Mouse (Mus musculus) cerebellum, adult 11-12 months (tissue): ENCODE results near the gene Tedc2.

Source experiments
- DNase-seq: peaks from one replicate; pipeline ENCODE4 v3.0.0; 2022

The Tedc2 gene

GRCm38 (mm10) chr17:24192848-24193247 lies 27.8 kb downstream of the Tedc2 start:
- no peak for DNase-seq

DNA sequence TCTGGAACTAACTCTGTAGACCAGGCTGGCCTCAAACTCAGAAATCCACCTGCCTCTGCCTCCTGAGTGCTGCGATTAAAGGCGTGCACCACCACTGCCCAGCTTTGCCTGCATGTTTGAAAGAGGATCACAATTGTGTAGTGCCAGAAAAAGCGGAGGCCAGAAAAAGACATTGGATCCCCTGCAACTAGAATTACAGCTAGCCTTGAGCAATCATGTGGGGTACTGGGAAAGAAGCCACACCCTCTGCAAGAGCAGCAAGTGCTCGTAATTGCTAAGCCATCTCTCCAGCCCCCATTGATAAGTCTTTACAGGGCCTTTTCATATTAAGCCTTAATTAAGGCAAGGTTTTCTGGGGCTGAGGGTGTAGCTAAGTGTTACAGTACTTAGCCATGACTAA lies 29.2 kb downstream of the Tedc2 start:
- no peak for DNase-seq

- DNase-seq, result no peak
Measured at GRCm38 (mm10) chr17:24190934-24191333, 29.7 kb downstream of the Tedc2 start.

GRCm38 (mm10) chr17:24174259-24174658 lies 46.4 kb downstream of the Tedc2 start:
- DNase-seq, result no peak

- peak; percentile 65 for DNase-seq
Measured at GRCm38 (mm10) chr17:24173423-24173822, 47.2 kb downstream of the Tedc2 start.

- DNase-seq, result no peak
Measured at GRCm38 (mm10) chr17:24171738-24172137, 48.9 kb downstream of the Tedc2 start.

GRCm38 (mm10) chr17:24170729-24171128 lies 49.9 kb downstream of the Tedc2 start:
- no peak for DNase-seq

DNA sequence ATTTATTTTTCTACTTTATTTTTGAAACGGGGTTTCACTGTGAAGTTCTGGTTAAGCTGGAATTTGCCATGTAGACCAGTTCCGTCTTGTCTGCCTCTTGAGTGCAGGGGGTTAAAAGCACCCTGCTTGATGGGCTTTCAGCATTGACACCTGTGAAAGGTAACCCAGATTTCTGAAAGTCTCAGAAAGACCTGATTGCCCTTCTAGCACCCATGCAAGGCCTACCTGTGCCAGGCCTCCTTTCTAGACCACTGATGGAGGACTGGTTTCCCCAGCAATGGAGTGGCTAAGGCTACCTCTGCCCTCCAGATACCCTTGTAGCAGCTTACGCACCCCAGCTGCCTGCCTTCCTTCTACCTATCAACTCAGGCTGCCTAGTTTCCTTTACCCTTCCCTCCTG lies 50.5 kb downstream of the Tedc2 start:
- no peak for DNase-seq

- DNase-seq, result peak; percentile 96
Measured at GRCm38 (mm10) chr17:24169317-24170065, 51.2 kb downstream of the Tedc2 start, which contains the start of gene Atp6v0c. Atp6v0c (minus strand) TSS chr17:24169702.

DNA sequence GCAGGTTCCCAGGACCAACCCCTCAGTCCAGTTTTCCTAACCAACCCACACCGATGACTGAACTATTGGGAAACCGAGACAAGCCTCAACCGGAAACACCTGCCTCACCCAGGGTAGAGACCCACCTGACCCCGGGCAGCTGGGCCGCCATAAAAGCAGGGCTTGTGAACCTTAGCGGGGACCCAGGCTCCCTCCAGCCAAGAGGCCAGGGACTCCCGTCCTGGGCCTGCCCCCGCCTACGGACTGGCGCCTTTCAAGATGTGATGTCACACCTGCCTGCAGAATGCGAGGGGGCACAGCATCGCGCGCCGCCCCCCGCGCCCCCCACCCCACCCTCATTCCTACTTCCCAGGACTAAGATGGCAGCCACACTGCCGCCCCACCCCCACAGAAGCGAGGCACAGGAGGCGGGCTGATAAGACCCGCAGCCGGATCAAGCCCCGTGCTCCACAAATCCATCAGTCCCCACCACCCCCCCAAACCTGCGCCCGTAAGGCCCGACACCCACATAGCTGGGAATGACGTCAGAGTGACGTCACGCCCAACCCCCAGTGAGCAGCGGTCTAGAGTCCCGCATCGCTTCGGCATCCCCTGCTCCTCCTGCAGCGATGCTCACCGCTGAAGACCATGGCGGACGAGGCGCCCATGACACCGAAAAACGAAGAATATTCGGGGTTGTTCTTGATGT lies 51.9 kb downstream of the Tedc2 start:
- DNase-seq, result peak; percentile 84

- DNase-seq, result peak; percentile 50
Measured at GRCm38 (mm10) chr17:24167891-24168505, 52.7 kb downstream of the Tedc2 start.

DNA sequence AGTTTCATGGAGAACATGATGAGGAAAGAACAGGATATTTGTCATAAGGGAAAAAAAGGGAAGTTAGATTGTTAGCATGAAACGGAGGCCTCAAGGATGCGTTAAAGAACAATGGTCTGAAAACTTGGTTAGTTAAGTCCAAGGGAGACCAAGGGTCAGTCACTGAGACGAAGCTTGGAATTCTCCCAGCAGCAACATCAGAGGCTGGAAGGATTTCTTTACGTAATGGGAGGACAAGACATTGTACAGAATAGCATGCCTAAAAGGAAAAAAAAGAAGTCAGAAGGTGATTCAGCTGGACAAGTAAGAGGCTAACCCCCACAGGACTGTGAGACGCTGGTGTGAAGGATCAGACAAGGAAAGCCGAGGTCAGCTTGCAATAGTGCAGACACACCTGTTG lies 53.5 kb downstream of the Tedc2 start:
- no peak for DNase-seq
